Mouse (Mus musculus) cerebellum, adult 11-12 months (tissue): ENCODE measurements around the gene Col9a1.
A peak's percentile ranks its signal among the peaks of the same experiment; 100 is the strongest.

Experiments used
- DNase-seq: peaks from one replicate; pipeline ENCODE4 v3.0.0; 2022

The Col9a1 gene

DNA sequence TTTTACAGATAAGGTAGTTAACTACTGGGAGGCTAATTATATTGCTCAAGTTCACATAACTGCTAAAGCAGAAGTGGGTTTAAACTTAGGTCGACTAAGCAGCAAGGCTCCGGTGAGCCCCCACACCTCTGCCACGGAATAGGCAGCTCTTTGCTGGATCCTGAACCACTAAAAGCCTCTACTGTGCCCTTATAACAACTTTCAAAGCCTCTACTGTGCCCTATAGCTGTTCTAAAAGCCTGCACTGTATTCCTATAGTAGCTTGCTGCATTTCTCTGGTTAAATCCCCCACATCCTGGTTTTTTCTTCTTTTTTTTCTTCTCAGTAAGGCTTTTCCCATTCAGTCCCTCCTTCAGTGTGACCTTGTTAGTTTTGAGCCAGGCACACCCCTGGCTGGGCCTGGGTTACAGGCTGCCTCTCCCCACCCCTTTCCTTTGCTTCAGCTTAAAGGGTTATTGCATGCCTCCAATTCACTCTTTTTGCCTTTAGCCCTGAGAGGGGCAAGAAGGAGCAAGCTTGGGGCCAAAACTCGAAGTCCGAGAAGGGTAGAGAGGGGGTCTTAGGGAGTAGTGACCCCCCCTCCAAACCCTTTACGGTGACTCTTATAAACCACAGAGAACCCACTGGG lies at the start of gene Col9a1:
Gene Col9a1 (plus strand): TSS at position 387 of the 628 bp plus-strand sequence.
- no peak for DNase-seq

DNA sequence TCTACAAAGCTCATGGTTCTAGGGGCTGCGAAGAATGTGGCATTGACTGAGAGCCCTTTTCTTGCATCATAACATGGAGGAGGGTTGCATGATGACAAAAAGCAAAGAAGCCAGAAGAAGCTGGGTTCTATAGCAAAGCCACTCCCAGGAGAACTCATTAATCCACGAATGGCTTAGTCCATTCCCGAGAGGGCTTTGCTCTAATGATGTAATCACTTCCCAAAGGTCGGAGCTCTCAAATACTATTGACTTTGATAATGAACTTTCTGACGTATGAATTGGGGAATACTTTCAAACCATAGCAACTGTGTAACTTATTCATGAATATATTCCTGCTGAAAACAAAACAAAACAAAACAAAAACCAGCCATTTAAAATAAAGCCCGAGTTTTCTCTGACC lies 49.5 kb upstream of the Col9a1 start:
- no peak for DNase-seq

DNA sequence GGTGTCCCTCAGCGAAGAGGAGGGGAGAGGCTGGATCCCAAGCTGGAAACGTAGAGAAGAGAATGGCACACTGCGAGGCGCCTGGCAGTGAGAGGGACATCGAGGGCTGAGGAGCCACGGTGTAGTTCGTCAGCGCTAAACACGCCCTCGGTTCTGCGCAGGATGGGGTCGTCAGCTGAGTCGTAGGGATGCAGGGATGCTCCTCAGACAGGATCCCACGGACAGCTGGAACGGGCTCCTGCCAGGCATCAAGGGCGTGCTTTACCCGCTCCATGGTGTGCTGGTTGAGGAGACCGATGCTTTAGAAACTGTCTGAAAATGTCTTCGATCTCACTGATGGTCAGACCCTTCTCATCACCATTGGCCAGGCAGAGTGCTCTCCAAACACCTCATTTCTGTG lies 43.6 kb upstream of the Col9a1 start:
- no peak for DNase-seq

DNA sequence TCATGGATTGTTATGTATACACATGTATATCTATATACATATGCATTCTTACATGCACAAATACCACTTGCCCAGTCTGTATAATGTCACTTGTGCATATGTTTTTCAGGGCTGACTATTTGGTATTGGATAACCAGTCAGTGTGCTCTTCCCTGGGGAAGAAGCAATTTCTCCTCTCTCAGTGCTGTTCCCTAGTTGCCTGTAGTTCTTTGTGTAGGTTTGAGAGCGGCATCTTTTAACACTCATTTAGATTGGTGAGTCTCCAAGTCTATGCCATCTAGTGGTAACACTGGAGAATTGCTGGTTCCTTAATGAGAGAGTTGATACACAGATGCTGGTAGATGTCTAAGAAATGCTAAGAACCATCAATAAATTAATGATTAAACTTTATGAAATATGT lies 42.6 kb upstream of the Col9a1 start:
- peak; percentile 4 for DNase-seq

DNA sequence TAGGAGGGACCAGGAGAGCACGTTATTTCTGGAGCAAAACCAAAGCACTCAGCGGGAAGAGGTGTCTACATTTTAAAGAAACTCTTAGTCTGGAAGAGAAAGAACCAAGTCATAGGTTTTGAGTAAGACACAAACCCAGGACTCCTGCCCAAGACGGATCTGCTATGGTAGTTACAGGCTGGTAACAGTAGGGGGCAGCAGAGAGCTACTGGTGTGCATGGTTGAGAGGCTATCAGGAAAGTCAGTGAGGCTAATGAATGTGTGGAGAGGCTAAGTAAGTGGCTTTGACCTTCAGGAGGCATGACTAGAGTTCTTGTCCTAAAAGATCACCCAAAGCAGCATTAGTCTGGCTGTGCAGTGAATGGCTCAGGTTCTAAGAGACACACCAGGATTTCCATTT lies 40.3 kb upstream of the Col9a1 start:
- peak; percentile 69 for DNase-seq

DNA sequence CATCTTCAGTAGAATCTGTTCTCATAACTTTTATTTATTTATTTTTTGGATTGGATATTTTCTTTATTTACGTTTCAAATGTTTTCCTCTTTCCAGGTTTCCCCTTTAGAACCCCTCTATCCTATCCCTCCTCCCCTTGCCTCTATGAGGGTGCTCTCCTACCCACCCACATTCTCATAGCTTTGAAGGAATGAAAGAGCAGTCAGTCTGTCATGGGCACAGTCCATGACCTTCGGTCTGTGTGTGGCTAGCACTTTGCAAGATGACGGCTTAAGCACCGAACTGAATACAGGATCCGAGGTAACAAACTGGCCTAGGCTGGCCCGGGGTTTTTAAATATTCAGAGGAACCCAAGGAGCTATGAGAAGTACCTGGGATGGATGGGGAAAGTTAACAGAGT lies 36.9 kb upstream of the Col9a1 start:
- no peak for DNase-seq

DNA sequence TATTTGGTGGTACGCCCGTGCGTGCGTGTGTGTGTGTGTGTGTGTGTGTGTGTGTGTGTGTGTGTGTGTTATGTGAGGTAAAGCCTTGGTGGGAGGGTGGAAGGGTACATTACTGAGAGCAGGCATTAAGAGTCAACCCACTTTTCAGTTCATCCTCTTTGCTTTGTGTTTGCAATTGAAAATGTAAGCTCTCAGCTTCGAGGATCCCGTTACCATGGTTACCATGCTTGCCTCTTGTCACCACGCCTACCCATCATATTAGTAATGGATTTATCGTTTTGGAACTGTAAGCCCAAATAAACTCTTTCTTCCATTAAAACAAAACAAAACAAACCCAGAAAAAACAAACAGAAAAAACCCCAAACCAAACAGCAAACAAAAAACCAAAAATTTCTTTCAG lies 33.9 kb upstream of the Col9a1 start:
- no peak for DNase-seq

DNA sequence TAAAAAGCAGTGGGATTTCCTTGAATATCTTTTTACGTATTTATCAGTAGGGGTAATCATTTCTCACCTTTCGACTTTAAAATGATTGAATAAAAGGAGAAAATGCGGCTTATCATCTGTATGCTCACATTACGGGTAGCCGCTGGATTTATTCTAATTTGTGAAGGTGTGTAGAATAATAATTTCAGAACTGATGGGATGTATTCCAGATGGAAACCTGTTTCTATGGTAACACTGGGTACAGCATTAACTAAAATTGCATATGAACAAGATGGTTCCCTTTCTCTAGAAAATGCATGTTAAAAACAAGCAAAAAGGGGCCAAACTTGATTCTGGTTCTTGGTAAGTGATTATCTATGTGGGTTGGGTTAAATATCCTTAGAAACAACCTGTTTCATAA lies 19.7 kb upstream of the Col9a1 start:
- no peak for DNase-seq

DNA sequence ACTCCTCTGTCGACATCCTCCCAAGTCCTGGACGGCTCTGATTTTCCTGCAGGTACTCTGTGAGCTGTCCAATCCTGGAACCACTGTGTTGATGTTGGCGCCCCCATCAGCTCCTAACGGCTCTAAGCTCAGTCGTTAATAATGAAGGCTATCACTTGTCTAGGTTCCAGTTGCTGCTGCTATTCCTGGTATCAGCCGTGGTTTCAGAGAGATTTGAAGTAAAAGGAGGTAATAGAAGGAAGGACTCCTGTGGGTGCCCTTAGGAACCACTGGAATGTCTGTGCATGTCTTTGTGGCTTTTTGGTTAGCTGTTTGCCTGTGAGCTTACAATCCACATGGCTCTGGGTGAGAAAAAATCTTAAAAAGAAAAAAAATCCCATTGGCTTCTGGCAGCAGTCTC lies 8.0 kb upstream of the Col9a1 start:
- no peak for DNase-seq

DNA sequence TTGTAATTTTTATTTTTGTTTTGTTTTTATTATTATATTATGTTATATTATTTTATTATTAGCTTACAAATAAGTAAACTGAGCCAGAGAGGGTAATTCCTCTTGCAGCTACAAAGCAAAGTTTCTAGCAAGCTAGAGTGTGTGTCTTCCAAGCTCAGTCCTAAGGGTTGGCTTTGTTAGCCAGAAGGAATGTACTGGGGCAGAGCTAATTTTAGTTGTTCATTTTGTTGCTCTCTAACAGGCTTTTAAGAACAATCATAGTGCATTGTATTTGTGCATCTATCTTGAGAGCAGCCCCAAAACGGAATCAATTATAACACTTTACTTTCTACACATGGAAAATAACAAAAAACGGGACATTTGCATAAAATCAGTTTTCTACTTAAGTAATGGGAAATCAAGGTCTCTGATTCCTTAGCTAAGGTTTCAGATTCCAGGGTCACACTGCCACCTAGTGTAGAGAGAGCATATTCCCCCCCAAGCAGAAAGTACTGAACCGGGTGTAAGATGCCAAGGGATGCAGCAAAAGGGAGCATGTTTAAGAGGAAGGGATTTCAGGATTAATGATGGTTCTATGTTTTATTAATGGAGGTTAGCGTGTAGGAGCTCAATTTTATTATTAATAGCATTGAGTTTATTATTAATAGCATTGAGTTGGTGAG lies 6.1 kb upstream of the Col9a1 start:
- peak; percentile 57 for DNase-seq

DNA sequence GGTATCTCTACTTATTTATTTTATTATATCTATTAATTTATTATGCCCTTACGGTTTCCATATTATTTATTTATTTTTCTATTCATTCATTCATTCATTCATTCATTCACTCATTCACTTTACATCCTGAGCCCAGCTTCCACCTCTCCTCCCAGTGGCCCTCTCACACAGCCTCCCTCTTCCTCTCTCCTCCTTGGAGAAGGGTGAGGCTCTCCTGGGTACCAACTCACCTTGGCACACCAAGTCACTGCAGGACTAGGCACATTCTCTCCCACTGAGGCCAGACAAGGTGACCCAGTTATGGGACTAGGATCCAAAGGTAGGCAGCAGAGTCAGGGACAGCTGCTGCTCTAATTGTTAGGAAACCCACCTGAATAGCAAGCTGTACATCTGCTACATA lies 5.5 kb upstream of the Col9a1 start:
- DNase-seq, result peak; percentile 9

DNA sequence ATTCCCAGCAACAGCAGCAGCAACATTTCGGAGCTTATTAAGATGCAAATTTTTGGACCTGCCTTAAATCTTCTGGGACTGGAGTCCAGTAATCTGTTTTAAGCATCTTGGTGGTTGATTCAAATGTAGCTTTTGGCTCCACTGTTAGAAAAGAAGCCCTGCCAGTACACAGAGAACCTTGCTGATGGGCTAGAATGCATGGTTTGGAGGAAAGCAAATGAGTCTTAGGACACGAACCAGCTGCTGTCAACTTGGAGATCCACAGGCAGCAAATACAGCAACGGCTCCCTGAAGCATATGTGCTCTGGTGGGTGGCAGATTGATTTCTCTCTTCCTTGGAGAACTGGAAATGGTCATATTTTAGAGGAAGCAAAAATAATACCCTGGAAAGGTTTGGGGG lies 4.8 kb upstream of the Col9a1 start:
- DNase-seq, result no peak

DNA sequence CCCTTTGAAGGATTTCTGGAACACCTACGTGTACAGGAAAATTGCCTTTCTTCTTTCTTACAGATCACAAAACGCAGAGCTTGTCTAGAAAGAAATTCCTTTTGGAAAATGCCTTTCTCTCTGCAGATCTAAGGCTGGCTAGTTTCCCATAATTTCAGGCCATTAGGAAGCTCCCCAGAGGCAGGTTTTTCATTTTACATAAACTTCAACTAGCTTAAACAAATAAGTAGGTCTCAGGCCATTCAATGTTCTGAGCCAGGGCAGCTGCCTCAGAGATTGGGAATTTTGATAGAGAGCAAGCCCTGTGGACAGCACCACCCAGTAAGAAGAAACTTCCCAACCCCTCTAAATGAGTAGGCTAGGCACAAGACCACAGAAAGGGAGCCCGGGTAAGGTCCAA lies 1.6 kb upstream of the Col9a1 start:
- no peak for DNase-seq

DNA sequence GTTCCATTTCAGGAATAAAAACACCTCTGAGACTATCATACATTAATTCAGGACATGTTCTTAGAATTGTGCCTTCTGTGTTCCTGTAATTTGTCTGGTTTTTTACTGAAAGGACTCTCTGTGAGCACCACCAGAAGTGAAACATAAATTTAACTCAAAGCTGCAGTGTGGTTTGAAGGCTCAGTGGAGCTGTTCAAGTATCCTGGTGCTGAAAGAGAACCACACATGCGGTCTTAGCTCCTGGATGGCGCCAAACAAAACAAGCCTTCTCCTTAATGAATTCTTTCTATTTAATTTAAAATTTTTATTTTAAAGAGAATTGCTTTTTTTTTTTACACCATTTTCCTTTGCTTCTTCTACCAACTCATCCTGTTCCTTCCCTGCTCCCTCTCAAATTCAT lies 2.4 kb downstream of the Col9a1 start:
- DNase-seq, result no peak

DNA sequence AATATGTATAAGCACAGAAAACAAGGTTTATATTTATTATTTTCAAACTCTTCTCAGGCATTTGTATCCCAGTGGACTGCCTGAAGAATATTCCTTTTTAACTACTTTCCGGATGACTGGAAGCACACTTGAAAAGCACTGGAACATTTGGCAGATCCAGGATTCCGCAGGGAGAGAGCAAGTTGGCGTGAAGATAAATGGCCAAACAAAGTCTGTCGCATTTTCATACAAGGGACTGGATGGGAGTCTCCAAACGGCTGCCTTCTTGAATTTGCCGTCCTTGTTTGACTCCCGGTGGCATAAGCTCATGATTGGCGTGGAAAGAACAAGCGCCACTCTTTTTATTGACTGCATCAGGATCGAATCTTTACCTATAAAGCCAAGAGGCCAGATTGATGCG lies 7.6 kb downstream of the Col9a1 start:
- no peak for DNase-seq

DNA sequence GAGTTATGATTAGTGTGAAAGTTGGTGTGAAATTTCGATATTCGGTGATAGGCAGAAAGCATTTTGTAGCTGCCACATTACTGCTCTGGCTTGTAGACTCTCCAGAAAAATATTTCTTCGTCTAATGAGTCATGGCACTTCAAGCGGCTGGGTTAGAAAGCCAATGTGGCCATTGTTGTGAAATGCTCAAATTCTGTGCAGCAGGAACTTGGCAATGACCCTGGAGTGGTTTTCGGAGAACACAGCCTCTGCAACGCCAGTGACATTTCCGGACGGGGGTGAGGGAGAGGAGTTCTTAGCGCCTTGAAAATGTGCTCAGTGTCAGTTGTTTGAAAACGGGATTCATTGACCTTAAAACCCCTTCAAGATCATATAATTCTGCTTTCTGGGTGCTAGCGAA lies 9.6 kb downstream of the Col9a1 start:
- DNase-seq, result no peak

DNA sequence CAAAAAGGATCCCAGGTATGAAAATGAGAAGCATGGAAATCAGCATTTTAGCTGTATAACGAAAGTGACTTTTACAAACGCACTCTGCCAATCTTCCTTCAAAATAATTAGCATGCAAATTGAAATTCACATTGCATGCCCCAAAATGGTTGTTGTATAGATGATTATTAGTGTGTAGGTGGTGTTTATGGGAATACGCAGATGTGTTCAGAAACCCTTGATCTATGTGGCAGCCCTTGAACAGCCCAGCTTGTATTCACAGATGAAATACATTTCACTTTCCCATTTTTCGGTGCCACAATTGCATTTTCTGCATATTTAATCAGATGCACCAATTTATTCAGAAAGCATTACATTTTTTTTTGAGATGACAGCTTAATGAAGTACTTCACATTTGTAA lies 14.3 kb downstream of the Col9a1 start:
- DNase-seq, result no peak

DNA sequence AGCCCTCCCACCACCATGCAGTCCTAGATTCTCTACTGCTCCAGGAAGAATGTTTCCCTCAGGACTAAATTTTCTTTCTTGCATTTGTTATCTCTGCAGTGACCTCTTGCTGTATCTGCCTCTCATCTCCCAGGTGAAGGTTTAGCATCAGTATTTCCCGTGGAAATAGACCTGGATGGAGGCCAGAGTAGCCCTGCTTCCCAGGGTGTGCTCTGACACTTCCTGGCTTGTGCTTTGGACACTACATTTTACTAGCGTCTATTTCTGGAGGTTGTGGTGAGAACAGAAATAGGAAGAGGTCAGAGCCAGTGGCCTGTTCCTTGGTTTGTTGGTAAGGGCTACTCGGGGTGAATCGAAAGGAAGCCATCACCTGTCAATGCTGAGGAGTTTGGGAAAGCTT lies 16.7 kb downstream of the Col9a1 start:
- peak; percentile 49 for DNase-seq

DNA sequence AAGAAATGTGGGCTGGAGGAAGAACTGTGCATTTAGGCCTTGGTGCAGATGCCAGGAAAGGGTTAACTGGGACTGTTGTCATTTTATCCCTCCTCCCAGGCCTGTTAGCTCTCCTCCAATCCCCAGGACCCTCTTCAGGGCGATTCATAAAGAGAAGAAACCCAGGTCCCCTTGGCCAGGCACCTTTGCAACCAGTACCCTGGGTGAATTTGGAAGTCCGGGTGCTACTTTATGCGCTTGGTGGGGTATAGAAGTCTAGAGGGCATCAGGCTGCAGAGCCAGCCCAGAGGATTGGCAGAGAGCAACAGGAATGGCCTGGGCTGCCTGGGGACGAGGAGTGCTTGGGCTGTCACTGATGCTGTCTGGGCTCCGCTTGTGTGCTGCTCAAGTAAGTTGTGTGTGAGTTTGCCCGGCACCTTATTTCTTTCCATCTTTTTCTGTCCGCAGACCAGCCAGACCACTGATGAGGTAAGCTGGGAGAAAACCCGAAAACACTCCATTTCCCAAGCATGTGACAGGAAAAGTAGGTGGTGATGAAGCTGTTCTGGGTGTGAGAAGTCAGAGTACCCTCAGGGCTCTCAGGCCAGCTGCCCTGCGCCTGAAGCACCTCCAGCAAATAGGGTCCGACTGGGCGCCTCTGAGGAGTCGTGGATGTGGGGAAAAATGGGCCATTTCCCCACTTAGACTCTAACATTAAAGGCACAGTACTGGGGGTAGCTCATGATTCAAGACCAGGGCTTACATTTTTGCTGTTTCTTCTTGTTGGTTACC lies 17.8 kb downstream of the Col9a1 start:
- peak; percentile 23 for DNase-seq

DNA sequence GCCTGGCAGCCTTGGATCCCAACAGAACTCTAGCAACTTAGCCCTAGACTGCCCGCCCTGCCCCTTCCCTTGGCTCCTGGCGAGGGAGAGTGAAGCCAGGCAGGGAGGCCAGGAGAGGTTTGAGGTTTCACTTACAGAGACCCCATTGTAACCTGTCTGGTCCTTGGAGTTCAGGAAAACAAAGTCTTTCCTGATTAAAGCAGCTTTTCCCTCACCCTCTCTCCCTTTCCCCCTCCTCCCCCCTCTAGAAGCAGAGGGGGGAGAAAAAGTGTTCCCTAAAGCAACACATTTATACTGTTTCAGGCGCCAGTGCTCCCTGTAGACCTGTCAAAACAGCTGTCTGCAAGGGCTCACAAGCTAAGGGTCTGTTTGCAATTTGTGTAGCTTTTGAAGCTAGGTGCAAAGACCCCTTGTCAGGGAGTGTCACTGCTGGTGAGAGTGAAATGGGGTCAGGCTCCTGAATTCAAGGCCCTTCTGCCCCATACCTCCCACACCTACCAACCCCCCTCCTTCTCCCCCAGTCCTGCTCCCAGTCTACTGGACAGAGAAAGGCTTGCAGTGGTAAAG lies 18.6 kb downstream of the Col9a1 start:
- no peak for DNase-seq

DNA sequence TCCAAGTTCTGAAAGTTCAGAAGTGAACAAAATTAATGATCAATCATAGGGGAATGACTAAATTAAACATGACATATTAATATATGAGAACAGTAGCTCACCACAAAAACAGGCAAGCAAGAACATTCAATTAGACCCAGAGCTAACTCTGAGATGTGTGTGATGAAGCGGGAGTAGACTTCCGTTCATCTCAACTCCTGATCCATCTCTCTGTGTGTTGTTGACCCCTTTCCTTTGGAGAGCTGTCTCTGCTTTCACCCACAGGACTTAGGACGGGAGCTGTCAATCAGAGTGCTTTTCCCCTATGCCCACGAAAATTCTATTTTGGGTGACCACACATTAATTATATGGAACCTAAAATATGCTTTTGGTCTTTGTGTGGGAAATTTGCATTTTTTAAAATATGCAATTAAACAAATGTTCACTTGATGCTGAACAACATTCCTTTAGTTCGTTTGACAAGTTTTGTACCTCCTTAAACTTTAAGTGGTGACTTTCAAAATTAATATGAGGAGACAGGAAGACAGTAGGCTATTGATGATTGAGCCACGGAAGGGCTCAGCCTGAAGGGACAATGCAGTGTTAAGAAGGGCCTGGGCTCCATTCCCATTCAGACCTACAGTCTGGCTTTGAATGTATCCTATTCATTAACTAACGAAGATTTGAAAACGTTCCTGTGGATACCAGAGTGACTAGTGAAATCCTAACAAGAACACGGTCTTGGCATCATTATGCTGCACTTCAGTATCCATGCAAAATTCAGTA lies 34.4 kb downstream of the Col9a1 start:
- no peak for DNase-seq

DNA sequence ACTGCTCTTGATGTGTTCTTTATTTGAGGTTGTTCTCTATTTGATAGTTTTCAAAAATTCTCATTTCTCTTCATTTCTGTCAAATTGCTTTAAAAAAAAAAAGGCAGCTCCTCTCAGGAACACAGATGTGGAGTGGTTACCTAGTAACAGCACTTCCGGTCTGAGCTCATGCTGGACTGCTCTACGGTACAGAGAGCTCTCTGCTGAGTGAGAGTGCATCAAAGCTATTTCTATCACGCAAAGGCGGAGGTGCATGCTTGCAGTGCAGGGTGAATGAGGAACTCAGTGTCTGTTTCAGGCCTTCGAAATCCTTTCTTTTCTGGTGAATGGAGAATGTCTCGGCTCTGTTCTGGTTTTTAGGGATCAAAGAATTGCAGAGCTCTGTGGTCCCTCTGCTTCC lies 41.6 kb downstream of the Col9a1 start:
- no peak for DNase-seq

DNA sequence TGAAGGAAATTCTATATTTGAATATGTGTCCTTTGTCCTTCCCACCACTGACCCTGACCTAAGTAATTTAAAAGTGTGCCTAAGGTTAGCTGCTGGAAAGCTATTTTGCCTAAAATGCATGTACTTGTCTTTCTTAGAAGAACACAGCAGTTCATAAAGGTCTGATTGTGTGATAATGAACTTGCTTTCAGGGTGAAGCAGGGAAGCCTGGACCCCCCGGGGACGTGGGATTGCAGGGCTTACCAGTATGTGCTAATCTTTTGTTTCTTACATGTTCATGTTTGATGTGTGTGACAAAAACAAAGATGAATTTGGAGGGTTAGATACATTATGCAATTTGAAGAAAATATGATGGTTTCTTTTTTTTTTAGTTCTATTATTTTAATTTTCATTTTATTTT lies 44.8 kb downstream of the Col9a1 start:
- DNase-seq, result peak; percentile 28
